Mouse (Mus musculus) embryonic fibroblast, embryonic 13.5 days (primary cell): ENCODE data around the gene Ccdc86.

ENCODE experiments used
- CTCF ChIP-seq: IDR thresholded peaks from 2 replicates; pipeline ENCODE4 v1.5.1; 2011; ENCODE audit warnings: mild to moderate bottlenecking, control low read depth, low read length, moderate library complexity, borderline replicate concordance; ENCODE audit not compliant: insufficient read depth
- POLR2A ChIP-seq: IDR thresholded peaks from 2 replicates; pipeline ENCODE4 v1.6.1; 2011; ENCODE audit warnings: low read depth, mild to moderate bottlenecking, control low read depth, low read length, moderate library complexity

GRCm38 (mm10) chr19:10984551-10984950 lies 35.5 kb upstream of the Ccdc86 start:
- TF ChIP-seq POLR2A (no peak), CTCF (no peak)
